Mouse (Mus musculus): ENCODE measurements around the gene Gm9008.
"Not testable (repeated sequence)": the region's sequence is repeated elsewhere in the genome, so short reads cannot be mapped to it uniquely, and the experiment has no call there.

Gene Gm9008

DNA sequence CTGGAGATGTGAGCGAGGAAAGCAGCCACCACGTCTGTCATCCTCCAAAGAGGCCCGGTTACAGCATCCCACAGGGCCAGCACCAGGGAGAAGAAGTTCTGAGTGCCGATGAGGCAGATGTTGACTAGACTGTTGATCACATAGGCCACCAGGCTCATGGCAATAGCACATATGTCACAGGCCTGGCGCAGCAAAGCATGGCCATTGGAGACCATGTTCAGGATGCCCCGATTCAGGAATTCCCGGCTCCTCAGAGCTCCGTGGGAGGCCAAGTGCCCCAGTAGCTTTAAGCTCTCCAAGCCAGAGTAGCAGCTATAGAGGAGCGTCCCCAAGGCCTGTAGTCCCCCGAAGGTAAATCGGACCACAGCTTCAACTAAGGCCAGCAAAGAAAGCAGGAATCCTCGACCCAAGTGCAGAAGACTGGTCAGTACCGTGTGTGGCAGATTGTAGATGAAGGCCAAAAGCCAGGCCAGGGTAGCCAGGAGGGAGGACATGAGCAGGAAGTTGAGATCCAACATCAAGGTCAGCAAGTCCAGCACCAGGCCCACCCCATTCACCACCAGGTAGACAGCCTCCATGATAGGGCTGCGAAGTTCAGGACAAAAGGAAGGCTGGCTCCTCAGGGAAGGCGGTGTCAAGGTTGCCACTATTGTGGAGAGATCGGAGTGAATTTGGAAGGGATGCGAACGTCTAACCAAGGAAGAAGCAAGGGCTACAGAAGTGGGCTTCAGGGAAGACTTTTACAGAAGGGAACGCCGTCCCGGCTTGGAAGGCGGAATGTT, at the start of gene Gm9008:
Gene Gm9008, minus strand, starts transcription at position 731 of the 782 bp plus-strand sequence.
- not testable (repeated sequence) for DNase-seq (ENCODE audit: low read depth)

DNA sequence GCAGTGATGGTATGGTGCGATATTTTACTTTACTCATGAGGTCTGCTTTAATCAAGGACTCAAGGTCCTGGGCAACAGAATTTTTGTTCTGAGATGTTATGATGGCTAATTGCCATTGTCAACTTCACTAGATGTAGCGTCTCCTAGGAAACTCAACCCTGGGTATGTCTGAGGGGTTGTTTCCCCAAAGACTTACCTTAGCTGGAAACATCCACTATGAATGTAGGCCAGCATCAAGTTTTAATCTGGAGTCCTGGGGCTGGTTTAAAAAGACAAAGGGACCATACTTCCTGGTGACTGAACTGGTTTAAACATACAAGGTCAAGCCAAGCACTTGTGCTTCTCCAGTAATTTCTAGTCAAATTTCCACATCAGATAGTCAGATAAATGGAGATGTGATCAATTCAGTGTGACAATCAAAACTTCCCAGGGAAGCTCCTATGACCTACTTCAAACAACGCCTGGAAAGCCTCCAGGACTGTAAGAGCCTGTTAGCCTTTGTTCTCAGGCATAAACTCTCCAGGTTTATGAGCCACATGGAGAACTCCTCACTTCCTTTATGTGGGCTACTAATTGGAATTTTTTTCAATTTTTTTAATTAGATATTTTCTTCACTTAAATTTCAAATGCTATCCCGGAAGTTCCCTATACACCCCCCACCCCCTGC, 24.5 kb upstream of the Gm9008 start:
- no peak for DNase-seq (ENCODE audit: low read depth)

DNA sequence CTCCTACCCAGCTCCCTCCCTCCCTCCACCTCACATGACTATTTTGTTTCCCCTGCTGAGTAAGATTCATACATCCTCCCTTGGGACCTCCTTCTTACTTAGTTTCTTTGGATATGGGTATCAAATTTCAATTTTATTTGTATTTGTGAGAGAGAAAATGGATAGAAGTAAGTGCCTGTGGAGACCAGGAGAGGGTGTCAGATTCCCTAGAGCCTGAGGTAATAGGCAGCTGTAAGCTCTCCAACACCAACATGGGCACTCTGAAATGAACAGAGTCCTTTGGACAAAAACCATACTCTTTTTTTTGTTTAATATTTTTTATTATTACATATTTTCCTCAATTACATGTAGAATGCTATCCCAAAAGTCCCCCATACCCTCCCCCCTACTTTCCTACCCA, 12.6 kb upstream of the Gm9008 start:
- DNase-seq (ENCODE audit: low read depth): no peak

DNA sequence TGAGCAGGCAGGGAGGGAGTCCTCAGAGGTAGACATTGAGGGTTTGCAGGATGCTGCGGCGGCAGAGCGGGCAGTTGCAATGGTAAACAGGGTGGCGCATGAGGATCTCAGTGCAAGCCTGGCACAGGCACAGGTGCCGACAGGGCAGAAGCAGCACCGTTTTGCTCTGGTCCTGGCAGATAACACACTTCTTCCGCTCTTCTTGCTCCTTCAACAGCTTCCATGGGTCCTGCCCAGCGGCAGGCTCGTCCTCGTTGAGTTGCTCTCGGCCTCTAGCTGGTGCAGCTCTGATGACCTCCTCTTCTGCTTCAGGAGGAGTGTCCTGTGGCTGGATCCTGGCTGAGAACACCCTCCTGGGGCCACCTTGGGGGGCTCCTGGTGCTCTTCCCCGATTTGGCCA, 1.2 kb downstream of the Gm9008 start:
- not testable (repeated sequence) for DNase-seq (ENCODE audit: low read depth)

DNA sequence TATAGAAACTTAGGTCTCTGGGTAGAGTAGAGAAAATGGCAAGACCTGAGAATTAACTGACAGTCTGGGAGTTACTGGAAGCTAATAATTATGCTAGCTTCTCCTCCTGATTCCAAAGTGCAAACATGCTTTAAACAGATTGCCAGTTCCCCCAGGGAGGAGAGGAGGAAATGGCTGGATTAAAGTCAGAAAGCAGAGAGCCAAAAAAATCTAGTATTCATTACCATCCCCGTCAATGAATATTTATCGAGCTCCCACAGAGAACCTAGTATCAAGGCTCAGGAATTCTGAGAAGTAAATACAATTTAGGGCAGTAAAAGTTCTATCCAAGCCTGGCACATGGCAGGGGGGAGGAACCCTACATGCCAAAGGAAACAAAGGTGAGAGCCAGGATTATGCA, 29.4 kb downstream of the Gm9008 start:
- DNase-seq (ENCODE audit: low read depth): no peak
